Mouse (Mus musculus): ENCODE results near the gene Cdca8. TPM values are rescaled to one million over a fixed set of nuclear protein-coding genes. Genes with fewer than 3 reads are reported as not detected.

The Cdca8 gene
- total RNA-seq, 2 experiments from 2014 or later = 3.3 to 3.4 TPM

GRCm38 (mm10) chr4:124957284-124957683 is 18.2 kb upstream of the Cdca8 start:
- no peak for DNase-seq (ENCODE audit: low spot score in 2 of 2)

- DNase-seq (ENCODE audit: low spot score in 2 of 2) = no peak
Measured at GRCm38 (mm10) chr4:124953546-124953945, 14.4 kb upstream of the Cdca8 start.

DNA sequence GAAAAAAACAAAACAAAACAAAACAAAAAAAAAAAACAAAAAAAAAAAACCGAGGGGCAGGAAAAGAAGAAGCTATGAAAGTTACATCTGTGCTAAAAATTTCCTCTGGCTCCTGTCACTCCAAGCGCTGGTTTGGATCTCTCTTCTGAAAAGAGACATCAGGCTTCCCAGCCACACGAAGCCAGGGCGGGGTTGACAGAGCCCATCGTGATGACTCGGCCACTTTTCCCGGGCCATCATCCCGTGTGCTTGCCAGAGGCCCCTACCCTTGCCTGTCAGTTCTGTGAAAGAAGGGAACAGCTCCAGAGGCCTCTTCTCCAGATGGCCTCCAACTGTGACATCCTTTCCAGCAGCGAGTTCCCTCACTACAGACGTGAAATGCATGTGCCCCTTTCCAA is 11.9 kb upstream of the Cdca8 start:
- DNase-seq (ENCODE audit: low spot score in 2 of 2) = no peak

DNA sequence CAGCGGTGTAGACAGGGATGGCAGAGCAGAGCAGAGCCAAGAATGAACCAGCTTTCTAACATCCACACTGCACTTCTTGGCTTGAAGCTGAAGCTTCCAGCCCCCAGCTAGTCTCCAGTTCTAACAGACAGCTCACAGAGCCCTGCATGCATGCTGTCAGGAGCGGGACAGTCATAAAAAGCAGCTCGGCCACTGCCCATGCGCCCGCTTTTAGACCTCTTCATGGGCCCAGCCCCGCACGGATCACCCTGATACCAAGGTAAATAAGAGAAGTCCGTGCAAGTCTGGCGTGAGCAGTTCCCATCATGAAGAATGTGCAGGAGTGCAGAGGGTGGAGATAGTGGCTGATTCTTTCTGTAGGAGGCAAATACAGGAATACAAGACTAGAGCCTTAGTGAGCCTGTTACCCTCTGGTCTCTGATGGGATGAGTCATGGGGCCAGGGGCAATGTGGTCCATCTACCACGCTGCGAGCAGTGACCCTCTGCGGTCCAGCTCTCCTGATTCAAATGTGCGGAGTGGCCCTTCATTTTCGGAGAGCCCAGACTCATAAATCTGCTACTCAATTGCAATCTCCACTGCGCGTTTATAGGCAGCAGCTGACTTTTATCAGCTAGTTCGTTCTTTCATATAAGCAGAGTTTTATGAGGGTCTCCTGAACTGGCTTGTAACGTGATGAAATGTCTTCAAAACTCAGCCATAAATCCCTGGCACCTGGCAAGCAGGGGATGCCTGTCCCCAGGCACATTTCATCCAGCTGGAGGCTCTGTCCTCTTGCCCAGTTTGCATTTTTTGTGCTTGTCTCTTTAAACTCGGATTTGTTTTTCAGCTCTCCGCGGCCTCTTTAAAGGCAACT is 11.3 kb upstream of the Cdca8 start:
- DNase-seq (ENCODE audit: low spot score in 2 of 2) = no peak

GRCm38 (mm10) chr4:124949488-124949887 is 10.4 kb upstream of the Cdca8 start:
- DNase-seq (ENCODE audit: low spot score in 2 of 2) = no peak

GRCm38 (mm10) chr4:124944961-124945360 is 5.8 kb upstream of the Cdca8 start:
- DNase-seq (ENCODE audit: low spot score in 2 of 2) = no peak

DNA sequence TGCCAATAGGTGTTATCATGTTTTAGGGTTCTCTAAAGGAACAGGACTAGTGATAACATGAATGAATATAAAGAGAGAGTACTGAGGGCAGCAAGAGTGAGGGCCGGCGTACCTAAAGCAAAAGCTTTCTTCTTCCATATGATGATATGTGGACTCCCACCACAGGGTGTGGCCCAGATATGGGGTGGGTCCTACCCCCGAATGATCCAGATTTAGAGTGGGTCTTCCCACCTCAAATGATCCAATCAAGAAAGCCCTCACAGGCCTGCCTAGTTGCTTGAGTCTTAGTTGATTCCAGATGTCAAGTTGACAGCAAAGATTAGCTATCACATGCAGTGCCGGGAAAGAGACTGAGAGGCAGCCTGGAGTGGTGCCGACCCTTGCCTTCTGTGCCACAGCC is 4.7 kb upstream of the Cdca8 start:
- DNase-seq (ENCODE audit: low spot score in 2 of 2) = no peak

GRCm38 (mm10) chr4:124943022-124943421 is 3.9 kb upstream of the Cdca8 start:
- peak; percentile 79 to 85 for DNase-seq (ENCODE audit: low spot score in 2 of 2)

GRCm38 (mm10) chr4:124936613-124937471 is 2.3 kb downstream of the Cdca8 start, which contains the start of gene 9930104L06Rik:
TSS of gene 9930104L06Rik (plus strand) at chr4:124937048.
- peak; percentile 91 to 98 for DNase-seq (ENCODE audit: low spot score in 2 of 2)

DNA sequence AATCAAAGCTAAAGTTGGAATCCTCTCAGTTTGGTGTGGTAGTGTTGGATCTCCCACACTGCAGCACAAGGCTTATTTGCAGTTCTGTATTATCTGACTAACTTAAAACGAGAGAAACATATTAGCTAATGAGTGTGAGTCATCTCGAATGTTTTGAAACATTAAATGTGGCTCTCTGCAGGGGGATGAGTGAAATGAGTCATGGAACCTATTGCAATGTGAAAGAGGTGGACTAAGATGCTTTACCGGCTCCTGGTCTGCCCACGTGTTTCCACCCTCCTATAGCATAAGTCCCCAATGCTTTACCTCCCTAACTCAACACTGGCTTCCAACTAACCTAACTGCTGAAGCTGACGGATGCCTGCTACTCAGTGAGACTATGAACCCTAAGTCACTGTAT is 11.0 kb downstream of the Cdca8 start:
- no peak for DNase-seq (ENCODE audit: low spot score in 2 of 2)

DNA sequence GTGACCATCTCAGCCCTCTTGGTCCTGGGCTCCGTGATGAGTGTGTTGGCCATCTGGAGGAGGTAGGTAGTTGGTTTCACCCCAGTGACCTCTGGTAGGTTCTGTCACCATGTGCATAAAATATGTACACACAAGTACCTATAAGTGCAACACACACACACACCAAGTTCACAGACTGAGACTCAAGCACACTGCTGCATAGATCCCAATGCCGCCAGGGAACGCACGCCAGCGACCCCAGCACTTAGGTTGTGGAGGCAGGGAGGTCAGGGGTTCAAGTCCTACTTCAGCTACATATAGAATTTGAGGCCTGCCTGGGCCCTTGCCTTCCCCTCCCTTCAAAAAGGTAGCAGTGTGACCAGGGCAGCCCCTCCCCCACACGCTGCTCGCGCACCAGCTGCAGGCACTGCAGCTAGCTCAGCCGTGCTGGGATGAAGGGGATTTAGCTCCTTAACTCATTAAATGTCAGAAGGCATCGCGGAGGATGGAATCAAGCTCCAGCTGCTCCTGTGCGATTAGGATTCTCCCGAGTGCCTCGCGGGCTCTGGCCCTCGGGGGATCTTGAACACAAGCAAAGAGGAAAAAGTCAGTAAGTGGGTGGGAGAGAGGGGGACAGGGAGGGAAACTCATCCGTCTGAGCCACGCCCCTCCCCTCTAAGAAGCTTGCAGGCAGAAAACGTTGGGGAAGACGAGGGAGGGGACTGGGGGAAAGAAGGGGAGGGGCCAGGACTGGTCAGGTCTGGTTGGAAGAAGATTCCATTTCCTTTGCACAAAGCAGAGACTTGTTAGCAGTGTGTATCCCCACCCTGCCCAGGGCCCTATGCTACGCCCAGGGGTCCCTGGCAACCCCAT is 32.9 kb downstream of the Cdca8 start:
- no peak for DNase-seq (ENCODE audit: low spot score in 2 of 2)

DNA sequence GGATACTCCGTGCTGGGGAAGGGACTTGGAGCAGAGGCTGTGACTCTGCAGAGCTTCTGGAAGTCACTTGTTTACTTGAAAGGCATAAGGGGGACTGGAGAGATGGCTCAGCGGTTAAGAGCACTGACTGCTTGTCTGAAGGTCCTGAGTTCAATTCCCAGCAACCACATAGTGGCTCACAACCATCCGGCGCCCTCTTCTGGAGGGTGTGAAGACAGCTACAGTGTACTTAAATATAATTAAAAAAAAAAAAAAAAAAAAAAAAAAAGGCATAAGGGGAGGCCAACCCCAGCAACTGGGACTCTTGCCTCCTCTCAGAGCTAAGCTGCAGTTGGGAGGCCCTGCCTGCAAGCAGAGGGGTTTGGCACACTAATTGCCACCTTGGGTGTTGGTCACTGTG is 33.7 kb downstream of the Cdca8 start:
- no peak for DNase-seq (ENCODE audit: low spot score in 2 of 2)

GRCm38 (mm10) chr4:124899906-124900305 is 39.2 kb downstream of the Cdca8 start:
- no peak for DNase-seq (ENCODE audit: low spot score in 2 of 2)

DNA sequence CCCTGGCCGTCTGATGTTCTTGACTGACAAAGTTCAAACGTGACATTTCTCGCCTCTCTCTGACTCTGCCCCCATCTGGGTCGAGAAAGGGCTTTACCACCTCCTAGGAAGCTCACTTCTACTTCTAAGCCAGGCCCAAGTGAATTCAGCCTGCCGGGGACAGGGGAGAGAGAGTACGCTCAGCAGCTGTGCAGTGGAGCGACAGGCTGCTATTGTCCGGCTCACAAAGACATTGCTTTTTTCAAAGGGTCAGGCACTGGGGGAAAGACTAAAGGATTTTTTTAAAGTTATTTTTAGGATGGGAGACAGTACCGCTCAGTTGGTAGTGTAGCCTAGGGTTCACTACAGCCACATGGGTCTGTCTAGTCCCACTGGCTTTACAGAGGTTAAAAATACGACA is 40.7 kb downstream of the Cdca8 start:
- no peak for DNase-seq (ENCODE audit: low spot score in 2 of 2)

GRCm38 (mm10) chr4:124894508-124895428 is 44.3 kb downstream of the Cdca8 start:
- no peak for DNase-seq (ENCODE audit: low spot score in 2 of 2)

DNA sequence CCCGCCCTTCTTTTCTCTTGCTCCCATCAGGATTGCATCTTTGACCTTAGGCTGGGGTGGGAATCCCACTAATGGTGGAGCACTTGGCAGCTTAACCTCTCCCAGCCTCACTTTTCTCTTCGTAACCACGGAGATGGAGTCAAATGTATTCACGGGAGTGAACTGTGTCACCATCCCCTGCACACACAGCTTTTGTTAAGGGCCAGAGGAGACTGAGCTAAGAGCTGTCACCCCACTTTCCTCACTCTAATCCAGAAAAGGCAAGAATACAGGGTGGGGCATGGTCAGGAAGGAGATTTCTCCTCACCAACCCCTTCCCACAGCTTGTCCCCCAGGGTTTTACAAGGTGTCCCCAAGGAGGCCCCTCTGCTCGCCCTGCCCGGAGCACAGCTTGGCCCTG is 45.3 kb downstream of the Cdca8 start:
- no peak for DNase-seq (ENCODE audit: low spot score in 2 of 2)

DNA sequence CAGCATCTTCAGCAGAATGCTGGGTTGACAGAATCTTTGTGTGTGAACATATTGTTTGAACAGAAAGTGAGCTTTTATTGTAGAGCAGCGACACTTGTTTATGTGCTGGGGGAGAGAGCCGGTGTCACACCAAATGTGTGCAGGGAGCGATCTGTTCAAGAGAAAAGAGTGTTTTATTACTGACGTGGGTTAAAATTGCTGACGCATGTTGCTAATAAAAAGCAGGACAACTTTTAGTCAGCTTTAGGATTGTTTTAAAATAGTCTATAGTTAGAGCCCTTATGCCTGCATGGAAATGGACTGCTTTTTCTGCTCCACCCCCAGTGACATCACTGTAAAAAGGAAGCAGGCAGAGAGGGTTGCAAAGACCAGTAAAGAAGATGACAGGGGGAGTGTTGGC is 48.3 kb downstream of the Cdca8 start:
- peak in 1 of 2 experiments; percentile 57 for DNase-seq (ENCODE audit: low spot score in 2 of 2)

- DNase-seq (ENCODE audit: low spot score in 2 of 2) = no peak
Measured at GRCm38 (mm10) chr4:124889935-124890334, 49.2 kb downstream of the Cdca8 start.

GRCm38 (mm10) chr4:124888702-124889101 is 50.4 kb downstream of the Cdca8 start:
- DNase-seq (ENCODE audit: low spot score in 2 of 2) = no peak

DNA sequence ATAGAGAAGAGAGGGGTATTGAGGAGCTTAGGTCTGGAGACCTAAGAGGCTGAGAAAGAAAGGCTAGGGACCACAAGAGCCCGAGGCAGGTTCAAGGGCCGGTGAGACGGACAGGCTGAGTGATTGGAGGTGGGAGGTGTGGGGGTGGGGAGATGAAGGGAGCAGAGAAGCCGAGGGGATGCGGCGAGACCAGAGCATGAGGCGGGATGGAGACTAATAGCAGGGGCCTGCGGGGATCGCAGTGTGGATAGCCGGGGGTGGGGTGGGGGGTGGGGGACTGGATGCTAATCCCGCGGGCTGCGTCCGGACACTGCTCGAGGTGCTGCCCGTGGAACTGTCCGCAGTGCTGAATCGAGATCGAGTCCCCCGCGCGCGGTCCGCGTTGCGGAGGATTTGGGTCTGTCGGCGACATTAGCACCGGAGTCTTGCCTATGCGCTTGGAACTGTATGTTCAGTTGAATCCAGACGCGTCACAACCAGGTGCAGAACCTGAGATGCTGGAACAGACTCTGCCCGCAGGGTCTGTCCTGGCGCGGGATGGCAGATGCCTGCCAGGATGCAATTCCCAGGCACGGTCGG is 56.9 kb downstream of the Cdca8 start:
- no peak for DNase-seq (ENCODE audit: low spot score in 2 of 2)

Data from layer of hippocampus, postnatal 14 days (tissue).